Mouse (Mus musculus) embryonic fibroblast, embryonic 13.5 days (primary cell): ENCODE data around the gene Rbm17.

Experiments
- CTCF ChIP-seq: IDR thresholded peaks from 2 replicates; pipeline ENCODE4 v1.5.1; 2011; ENCODE audit warnings: mild to moderate bottlenecking, control low read depth, low read length, moderate library complexity, borderline replicate concordance; ENCODE audit not compliant: insufficient read depth
- POLR2A ChIP-seq: IDR thresholded peaks from 2 replicates; pipeline ENCODE4 v1.6.1; 2011; ENCODE audit warnings: low read depth, mild to moderate bottlenecking, control low read depth, low read length, moderate library complexity

- TF ChIP-seq CTCF (peak; percentile 100), POLR2A (peak; percentile 81)
These were observed 1.2 kb downstream of the Rbm17 start for GRCm38 (mm10) chr2:11602506-11603489.
